Mouse (Mus musculus) spleen, adult 2 months (tissue): ENCODE data around the gene Ofcc1. TPM values are rescaled to one million over a fixed set of nuclear protein-coding genes. Genes with fewer than 3 reads are reported as not detected.

ENCODE experiments used
- DNase-seq, 2 experiments: peaks; one replicate each; pipeline versions ENCODE4 v3.0.0 to v3.0.0-alpha.2; 2012 to 2021; ENCODE audit warnings: low spot score in 2 of 2, low read depth in 1 of 2
- H3K27ac ChIP-seq: fragments of 200-500 bp; 2 replicates; pipeline ENCODE4 v1.5.1; 2012; ENCODE audit warnings: low read length, inconsistent platforms; ENCODE audit not compliant: insufficient read depth
- H3K27me3 ChIP-seq: fragments of 200-500 bp; 2 replicates; pipeline ENCODE4 v1.6.1; 2012; ENCODE audit warnings: mild to moderate bottlenecking, moderate library complexity, low read length, inconsistent platforms; ENCODE audit not compliant: control insufficient read depth, insufficient read depth
- H3K36me3 ChIP-seq: fragments of 200-500 bp; 2 replicates; pipeline ENCODE4 v1.6.1; 2012; ENCODE audit warnings: mild to moderate bottlenecking, low read length, inconsistent platforms; ENCODE audit not compliant: control insufficient read depth, insufficient read depth
- H3K4me1 ChIP-seq: fragments of 200-500 bp; 2 replicates; pipeline ENCODE4 v1.6.1; 2011; ENCODE audit warnings: inconsistent platforms; ENCODE audit not compliant: control insufficient read depth, insufficient read depth, insufficient read length
- H3K4me3 ChIP-seq: fragments of 200-500 bp; 2 replicates; pipeline ENCODE4 v1.5.1; 2011; ENCODE audit warnings: mild to moderate bottlenecking, inconsistent platforms; ENCODE audit not compliant: insufficient read depth, insufficient read length; ENCODE audit errors: extremely low read depth
- CTCF ChIP-seq: fragments of 200-500 bp; IDR thresholded peaks from 2 replicates; pipeline ENCODE4 v1.5.1; 2011; ENCODE audit warnings: mild to moderate bottlenecking, inconsistent platforms; ENCODE audit not compliant: insufficient read depth, insufficient read length, insufficient replicate concordance; ENCODE audit errors: extremely low read depth
- POLR2A ChIP-seq: fragments of 200-500 bp; IDR thresholded peaks from 2 replicates; pipeline ENCODE4 v1.6.1; 2011; ENCODE audit warnings: low read depth, low read length, inconsistent platforms
- WGBS: fragments of 180-500 bp; shearing (Covaris S2); methylation state at CpG from one replicate; pipeline ENCODE4 v1.1.7; 2018; 5-methylcytosine and 5-hydroxymethylcytosine counted together
- polyA plus RNA-seq: library from polyadenylated mRNA; depleted of rRNA; stranded (reverse); fragments of >200 nt; gene quantifications from 2 replicates; pipeline ENCODE4 v1.2.3, GENCODE M21; 2012

The Ofcc1 gene
- polyA plus RNA-seq, 1 experiment = not detected

DNA sequence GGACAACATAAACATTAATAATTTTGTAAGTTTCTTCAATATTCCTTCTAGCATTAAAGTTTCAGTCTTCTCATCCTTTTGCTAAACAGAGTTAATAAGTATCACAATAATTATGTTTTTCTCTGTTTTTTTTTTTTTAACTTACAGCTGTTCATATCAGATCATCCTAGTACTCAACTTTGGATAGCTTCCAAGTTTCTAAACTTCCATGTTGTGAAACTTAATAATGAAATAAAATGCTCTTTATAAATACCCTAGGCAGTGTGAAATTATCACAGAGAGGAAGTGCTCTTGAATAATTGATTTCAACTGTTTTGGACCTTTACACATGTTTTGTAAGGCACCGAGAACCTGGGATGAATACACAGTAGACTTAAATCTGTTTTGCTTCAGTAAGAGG, 291.2 kb downstream of the Ofcc1 start:
- no peak for DNase-seq
- no peak overlapping the region for H3K4me3 ChIP-seq
- no peak overlapping the region for H3K27ac ChIP-seq
- no peaks in the 10 kb centered on the region for H3K36me3 ChIP-seq
- H3K4me1 ChIP-seq = no peaks in the 10 kb centered on the region
- TF ChIP-seq CTCF (no peak), POLR2A (no peak)
- 85% methylated on average over 1 of the region's 1 CpGs for WGBS
- H3K27me3 ChIP-seq = no peaks in the 10 kb centered on the region

GRCm38 (mm10) chr13:40061281-40061680, 300.0 kb downstream of the Ofcc1 start:
- TF ChIP-seq CTCF (no peak), POLR2A (no peak)
- Histone ChIP-seq H3K27ac (no peak overlapping the region), H3K36me3 (no peaks in the 10 kb centered on the region), H3K27me3 (no peaks in the 10 kb centered on the region), H3K4me1 (no peaks in the 10 kb centered on the region), H3K4me3 (no peak overlapping the region)
- DNase-seq = no peak
- 88% methylated on average over 5 of the region's 5 CpGs for WGBS

- WGBS = 80% methylated on average over 2 of the region's 2 CpGs
- H3K27me3 ChIP-seq = no peaks in the 10 kb centered on the region
- TF ChIP-seq POLR2A = no peak
- no peak for TF ChIP-seq CTCF
- no peaks in the 10 kb centered on the region for H3K4me1 ChIP-seq
- no peak overlapping the region for H3K27ac ChIP-seq
- DNase-seq = no peak
- H3K36me3 ChIP-seq = no peaks in the 10 kb centered on the region
- H3K4me3 ChIP-seq = no peak overlapping the region
Measured at GRCm38 (mm10) chr13:40037881-40038280, 323.4 kb downstream of the Ofcc1 start.

GRCm38 (mm10) chr13:40036981-40037765, 324.1 kb downstream of the Ofcc1 start:
- Histone ChIP-seq H3K27ac (no peak overlapping the region), H3K4me1 (no peaks in the 10 kb centered on the region), H3K4me3 (no peak overlapping the region), H3K27me3 (no peaks in the 10 kb centered on the region), H3K36me3 (no peaks in the 10 kb centered on the region)
- DNase-seq = no peak
- 87% methylated on average over 17 of the region's 17 CpGs for WGBS
- TF ChIP-seq POLR2A (no peak), CTCF (no peak)

DNA sequence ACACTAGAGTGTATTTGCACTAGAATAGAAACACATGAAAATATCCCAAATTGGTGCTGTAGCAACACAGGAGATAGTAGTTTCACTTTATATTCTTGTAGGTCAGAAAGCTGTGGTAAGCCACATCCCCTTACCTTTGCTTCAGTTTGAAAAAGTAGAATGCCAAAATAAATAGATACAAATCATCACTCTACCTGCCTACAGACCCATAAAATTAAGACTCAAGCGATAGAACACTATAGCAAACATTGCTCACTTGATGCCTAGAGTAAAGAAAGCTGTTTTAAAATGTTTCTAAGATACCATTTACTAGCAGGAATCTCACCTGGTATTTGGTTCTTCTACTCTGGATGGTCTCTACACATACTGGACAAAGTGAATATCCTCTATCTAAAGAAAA, 331.8 kb downstream of the Ofcc1 start:
- no peak for TF ChIP-seq CTCF
- TF ChIP-seq POLR2A = no peak
- no peak for DNase-seq
- H3K4me1 ChIP-seq = no peaks in the 10 kb centered on the region
- H3K27me3 ChIP-seq = no peaks in the 10 kb centered on the region
- WGBS = 95% methylated on average over 1 of the region's 1 CpGs
- no peak overlapping the region for H3K4me3 ChIP-seq
- no peak overlapping the region for H3K27ac ChIP-seq
- no peaks in the 10 kb centered on the region for H3K36me3 ChIP-seq

GRCm38 (mm10) chr13:40028827-40029226, 332.4 kb downstream of the Ofcc1 start:
- no peak for DNase-seq
- H3K36me3 ChIP-seq = no peaks in the 10 kb centered on the region
- WGBS = 86% methylated on average over 4 of the region's 4 CpGs
- no peaks in the 10 kb centered on the region for H3K27me3 ChIP-seq
- TF ChIP-seq POLR2A (no peak), CTCF (no peak)
- H3K4me1 ChIP-seq = no peaks in the 10 kb centered on the region
- H3K27ac ChIP-seq = no peak overlapping the region
- no peak overlapping the region for H3K4me3 ChIP-seq

GRCm38 (mm10) chr13:40025816-40026215, 335.4 kb downstream of the Ofcc1 start:
- Histone ChIP-seq H3K27ac (no peak overlapping the region), H3K27me3 (no peaks in the 10 kb centered on the region), H3K4me3 (no peak overlapping the region), H3K4me1 (no peaks in the 10 kb centered on the region), H3K36me3 (no peaks in the 10 kb centered on the region)
- no peak for DNase-seq
- WGBS = 92% methylated on average over 4 of the region's 4 CpGs
- no peak for TF ChIP-seq POLR2A
